Mouse (Mus musculus): ENCODE measurements around the gene Efna5. TPM values are rescaled to one million over a fixed set of nuclear protein-coding genes. Genes with fewer than 3 reads are reported as not detected.

Gene Efna5
- polyA plus RNA-seq, 1 experiment from 2014 or later: 34.6 TPM

GRCm38 (mm10) chr17:62685181-62685580 lies 195.9 kb downstream of the Efna5 start:
- Histone ChIP-seq H3K9ac (no peak overlapping the region), H3K4me1 (no peaks in the 10 kb centered on the region), H3K27ac (no peak overlapping the region), H3K27me3 (replicated peaks) (no peaks in the 10 kb centered on the region), H3K4me2 (no peak overlapping the region), H3K4me3 (replicated peaks) (no peak overlapping the region), H3K9me3 (no peaks in the 10 kb centered on the region), H3K36me3 (no peaks in the 10 kb centered on the region)
- WGBS: 76% methylated on average over 6 of the region's 6 CpGs
- no peak for ATAC-seq (ENCODE audit: insufficient read depth, low FRiP score, low read depth)

GRCm38 (mm10) chr17:62683142-62683541 lies 198.0 kb downstream of the Efna5 start:
- ATAC-seq (ENCODE audit: insufficient read depth, low FRiP score, low read depth): no peak
- no peaks in the 10 kb centered on the region for H3K27me3 ChIP-seq (replicated peaks)
- H3K9ac ChIP-seq: no peak overlapping the region
- H3K36me3 ChIP-seq: no peaks in the 10 kb centered on the region
- 68% methylated on average over 5 of the region's 5 CpGs for WGBS
- no peaks in the 10 kb centered on the region for H3K4me1 ChIP-seq
- H3K4me2 ChIP-seq: no peak overlapping the region
- H3K9me3 ChIP-seq: no peaks in the 10 kb centered on the region
- no peak overlapping the region for H3K27ac ChIP-seq
- H3K4me3 ChIP-seq (replicated peaks): no peak overlapping the region

- Histone ChIP-seq H3K4me1 (no peaks in the 10 kb centered on the region), H3K9ac (no peak overlapping the region), H3K9me3 (no peaks in the 10 kb centered on the region), H3K36me3 (no peaks in the 10 kb centered on the region), H3K4me3 (replicated peaks) (no peak overlapping the region), H3K27me3 (replicated peaks) (no peaks in the 10 kb centered on the region), H3K27ac (no peak overlapping the region), H3K4me2 (no peak overlapping the region)
- no peak for ATAC-seq (ENCODE audit: insufficient read depth, low FRiP score, low read depth)
- 74% methylated on average over 1 of the region's 1 CpGs for WGBS
These were observed 199.4 kb downstream of the Efna5 start for GRCm38 (mm10) chr17:62681726-62682125.

- H3K4me1 ChIP-seq: no peaks in the 10 kb centered on the region
- H3K27me3 ChIP-seq (replicated peaks): no peaks in the 10 kb centered on the region
- no peak overlapping the region for H3K27ac ChIP-seq
- no peak overlapping the region for H3K4me3 ChIP-seq (replicated peaks)
- H3K9me3 ChIP-seq: no peaks in the 10 kb centered on the region
- 64% methylated on average over 1 of the region's 1 CpGs for WGBS
- ATAC-seq (ENCODE audit: insufficient read depth, low FRiP score, low read depth): no peak
- H3K9ac ChIP-seq: no peak overlapping the region
- no peak overlapping the region for H3K4me2 ChIP-seq
- no peaks in the 10 kb centered on the region for H3K36me3 ChIP-seq
These were observed 200.4 kb downstream of the Efna5 start for GRCm38 (mm10) chr17:62680737-62681136.

GRCm38 (mm10) chr17:62676832-62677231 lies 204.3 kb downstream of the Efna5 start:
- no peaks in the 10 kb centered on the region for H3K4me1 ChIP-seq
- no peaks in the 10 kb centered on the region for H3K36me3 ChIP-seq
- no peak overlapping the region for H3K4me3 ChIP-seq (replicated peaks)
- H3K9me3 ChIP-seq: no peaks in the 10 kb centered on the region
- no peak overlapping the region for H3K4me2 ChIP-seq
- no peak for ATAC-seq (ENCODE audit: insufficient read depth, low FRiP score, low read depth)
- H3K27me3 ChIP-seq (replicated peaks): no peaks in the 10 kb centered on the region
- no peak overlapping the region for H3K9ac ChIP-seq
- H3K27ac ChIP-seq: 0 out of 2 replicates have a peak overlapping the region, but pooled peaks have one; percentile 32
- WGBS: 53% methylated on average over 6 of the region's 6 CpGs

- no peak for ATAC-seq (ENCODE audit: insufficient read depth, low FRiP score, low read depth)
- no peaks in the 10 kb centered on the region for H3K4me1 ChIP-seq
- no peak overlapping the region for H3K4me2 ChIP-seq
- no peaks in the 10 kb centered on the region for H3K36me3 ChIP-seq
- no peaks in the 10 kb centered on the region for H3K27me3 ChIP-seq (replicated peaks)
- no peak overlapping the region for H3K4me3 ChIP-seq (replicated peaks)
- WGBS: 27% methylated on average over 6 of the region's 6 CpGs
- no peaks in the 10 kb centered on the region for H3K9me3 ChIP-seq
- H3K27ac ChIP-seq: no peak overlapping the region
- no peak overlapping the region for H3K9ac ChIP-seq
These were observed 204.7 kb downstream of the Efna5 start for GRCm38 (mm10) chr17:62676409-62676808.

- H3K27ac ChIP-seq: no peak overlapping the region
- no peaks in the 10 kb centered on the region for H3K27me3 ChIP-seq (replicated peaks)
- no peak for ATAC-seq (ENCODE audit: insufficient read depth, low FRiP score, low read depth)
- 39% methylated on average over 5 of the region's 5 CpGs for WGBS
- H3K4me1 ChIP-seq: no peaks in the 10 kb centered on the region
- no peak overlapping the region for H3K4me2 ChIP-seq
- no peak overlapping the region for H3K9ac ChIP-seq
- H3K4me3 ChIP-seq (replicated peaks): no peak overlapping the region
- H3K36me3 ChIP-seq: no peaks in the 10 kb centered on the region
- H3K9me3 ChIP-seq: no peaks in the 10 kb centered on the region
These were observed 205.3 kb downstream of the Efna5 start for GRCm38 (mm10) chr17:62675811-62676255.

GRCm38 (mm10) chr17:62672068-62672467 lies 209.0 kb downstream of the Efna5 start:
- WGBS: 52% methylated on average over 8 of the region's 8 CpGs
- Histone ChIP-seq H3K9ac (no peak overlapping the region), H3K36me3 (no peaks in the 10 kb centered on the region), H3K27ac (no peak overlapping the region), H3K4me2 (no peak overlapping the region), H3K4me1 (no peaks in the 10 kb centered on the region), H3K9me3 (no peaks in the 10 kb centered on the region), H3K27me3 (replicated peaks) (no peaks in the 10 kb centered on the region), H3K4me3 (replicated peaks) (no peak overlapping the region)
- ATAC-seq (ENCODE audit: insufficient read depth, low FRiP score, low read depth): no peak

- Histone ChIP-seq H3K9me3 (no peaks in the 10 kb centered on the region), H3K27me3 (replicated peaks) (no peaks in the 10 kb centered on the region), H3K9ac (no peak overlapping the region), H3K4me1 (no peaks in the 10 kb centered on the region), H3K36me3 (no peaks in the 10 kb centered on the region), H3K4me2 (no peak overlapping the region), H3K4me3 (replicated peaks) (no peak overlapping the region), H3K27ac (no peak overlapping the region)
- 82% methylated on average over 6 of the region's 6 CpGs for WGBS
- no peak for ATAC-seq (ENCODE audit: insufficient read depth, low FRiP score, low read depth)
These were observed 214.4 kb downstream of the Efna5 start for GRCm38 (mm10) chr17:62666761-62667160.

- no peak overlapping the region for H3K4me3 ChIP-seq (replicated peaks)
- H3K9me3 ChIP-seq: no peaks in the 10 kb centered on the region
- no peaks in the 10 kb centered on the region for H3K4me1 ChIP-seq
- ATAC-seq (ENCODE audit: insufficient read depth, low FRiP score, low read depth): no peak
- no peak overlapping the region for H3K4me2 ChIP-seq
- H3K27me3 ChIP-seq (replicated peaks): no peaks in the 10 kb centered on the region
- no peak overlapping the region for H3K27ac ChIP-seq
- 81% methylated on average over 7 of the region's 7 CpGs for WGBS
- H3K9ac ChIP-seq: no peak overlapping the region
- H3K36me3 ChIP-seq: no peaks in the 10 kb centered on the region
These were observed 215.3 kb downstream of the Efna5 start for GRCm38 (mm10) chr17:62665823-62666222.

GRCm38 (mm10) chr17:62664709-62665108 lies 216.4 kb downstream of the Efna5 start:
- Histone ChIP-seq H3K4me2 (no peak overlapping the region), H3K9ac (no peak overlapping the region), H3K4me1 (no peaks in the 10 kb centered on the region), H3K27ac (no peak overlapping the region), H3K9me3 (no peaks in the 10 kb centered on the region), H3K4me3 (replicated peaks) (no peak overlapping the region), H3K27me3 (replicated peaks) (no peaks in the 10 kb centered on the region), H3K36me3 (no peaks in the 10 kb centered on the region)
- ATAC-seq (ENCODE audit: insufficient read depth, low FRiP score, low read depth): no peak
- WGBS: 67% methylated on average over 2 of the region's 2 CpGs

GRCm38 (mm10) chr17:62661801-62662200 lies 219.3 kb downstream of the Efna5 start:
- no peak overlapping the region for H3K9ac ChIP-seq
- no peaks in the 10 kb centered on the region for H3K27me3 ChIP-seq (replicated peaks)
- no peak overlapping the region for H3K27ac ChIP-seq
- H3K36me3 ChIP-seq: no peaks in the 10 kb centered on the region
- no peaks in the 10 kb centered on the region for H3K9me3 ChIP-seq
- 0 out of 2 replicates have a peak, but pooled peaks cover 2% of the 10 kb centered on the region for H3K4me1 ChIP-seq
- ATAC-seq (ENCODE audit: insufficient read depth, low FRiP score, low read depth): no peak
- WGBS: 55% methylated on average over 7 of the region's 7 CpGs
- no peak overlapping the region for H3K4me3 ChIP-seq (replicated peaks)
- H3K4me2 ChIP-seq: no peak overlapping the region

GRCm38 (mm10) chr17:62659501-62660175 lies 221.5 kb downstream of the Efna5 start:
- no peak for ATAC-seq (ENCODE audit: insufficient read depth, low FRiP score, low read depth)
- H3K27ac ChIP-seq: no peak overlapping the region

More at GRCm38 (mm10) chr17:62659501-62660175, 221.5 kb downstream of the Efna5 start:
- H3K9me3 ChIP-seq: no peaks in the 10 kb centered on the region
- 87% methylated on average over 14 of the region's 14 CpGs for WGBS
- no peak overlapping the region for H3K4me3 ChIP-seq (replicated peaks)
- H3K27me3 ChIP-seq (replicated peaks): no peaks in the 10 kb centered on the region
- H3K4me2 ChIP-seq: no peak overlapping the region
- H3K9ac ChIP-seq: no peak overlapping the region
- H3K36me3 ChIP-seq: no peaks in the 10 kb centered on the region
- 0 out of 2 replicates have a peak, but pooled peaks cover 11% of the 10 kb centered on the region for H3K4me1 ChIP-seq
